Mouse (Mus musculus) megakaryocyte, embryonic 14.5 days (primary cell): ENCODE results near the gene Lrch3.

Experiments used
- FLI1 ChIP-seq: IDR thresholded peaks from 2 replicates; pipeline ENCODE4 v1.6.1; 2012; ENCODE audit warnings: low read length, inconsistent platforms, mixed read lengths
- GATA1 ChIP-seq: IDR thresholded peaks from 3 replicates; pipeline ENCODE4 v1.6.1; 2012; ENCODE audit warnings: mixed read lengths, low read length, inconsistent platforms, borderline replicate concordance

DNA sequence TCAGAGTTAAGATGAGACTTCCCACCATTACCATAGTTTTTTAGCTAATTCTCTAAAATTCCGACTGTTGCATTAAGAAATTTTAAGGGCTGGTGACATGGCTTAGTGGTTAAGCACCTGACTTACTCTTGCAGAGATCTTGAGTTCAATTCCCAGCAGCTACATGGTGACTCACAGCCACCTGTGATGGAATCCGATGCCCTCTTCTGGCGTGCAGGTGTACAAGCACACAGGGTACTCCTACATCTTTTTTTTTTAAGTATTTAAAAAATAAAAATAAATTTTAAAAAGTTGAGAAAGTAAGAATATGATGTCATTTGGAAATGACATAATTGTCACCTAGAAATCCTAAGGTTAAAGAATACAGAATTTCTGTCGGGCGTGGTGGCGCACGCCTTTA, 25.9 kb upstream of the Lrch3 start:
- TF ChIP-seq GATA1 (no peak), FLI1 (no peak)
